Mouse (Mus musculus) heart, postnatal 0 days (tissue): ENCODE data around the gene Icam5. TPM values are rescaled to one million over a fixed set of nuclear protein-coding genes. Genes with fewer than 3 reads are reported as not detected.

Experiments
- ATAC-seq: fragments of 200-750 bp; cut with Nextera tagmentation; 2 replicates; pipeline ENCODE4 v1.8.0; 2017; ENCODE audit warnings: low read depth, moderate number of reproducible peaks, moderate library complexity; ENCODE audit not compliant: insufficient read depth
- DNase-seq: peaks from one replicate; pipeline ENCODE4 v3.0.0-alpha.2; 2016; ENCODE audit warnings: low spot score
- H3K27ac ChIP-seq: fragments of 300-500 bp; sonication (generic); 2 replicates; pipeline ENCODE4 v1.5.1; 2014; ENCODE audit warnings: low read depth, mild to moderate bottlenecking
- H3K27me3 ChIP-seq: fragments of 300-500 bp; sonication (generic); 2 replicates; pipeline ENCODE4 v1.6.1; 2014; ENCODE audit warnings: low read length, mixed read lengths; ENCODE audit not compliant: control insufficient read depth, insufficient read depth
- H3K36me3 ChIP-seq: fragments of 300-500 bp; sonication (generic); replicated peaks from 2 replicates; pipeline ENCODE4 v1.6.1; 2014; ENCODE audit warnings: low read length, mixed read lengths; ENCODE audit not compliant: control insufficient read depth, insufficient read depth
- H3K4me1 ChIP-seq: fragments of 300-500 bp; sonication (generic); 2 replicates; pipeline ENCODE4 v1.6.1; 2014; ENCODE audit warnings: antibody characterized with exemption; ENCODE audit not compliant: control insufficient read depth, insufficient read depth
- H3K4me2 ChIP-seq: fragments of 300-500 bp; sonication (generic); 2 replicates; pipeline ENCODE4 v1.6.1; 2014; ENCODE audit warnings: low read depth, mild to moderate bottlenecking, low read length, moderate library complexity
- H3K4me3 ChIP-seq: fragments of 300-500 bp; sonication (generic); 2 replicates; pipeline ENCODE4 v1.5.1; 2014; ENCODE audit warnings: low read depth, low read length
- H3K9ac ChIP-seq: fragments of 300-500 bp; sonication (generic); replicated peaks from 2 replicates; pipeline ENCODE4 v1.6.1; 2014; ENCODE audit warnings: low read depth, low read length, mixed read lengths
- H3K9me3 ChIP-seq: fragments of 300-500 bp; sonication (generic); replicated peaks from 2 replicates; pipeline ENCODE4 v1.6.1; 2016; ENCODE audit warnings: low read length; ENCODE audit not compliant: control insufficient read depth
- CTCF ChIP-seq: IDR thresholded peaks from 2 replicates; pipeline ENCODE4 v1.5.1; 2016; ENCODE audit warnings: antibody characterized with exemption, control low read depth, low read depth
- EP300 ChIP-seq: IDR thresholded peaks from 2 replicates; pipeline ENCODE4 v1.6.1; 2016; ENCODE audit warnings: antibody characterized with exemption, low read depth
- WGBS: fragments of 180-500 bp; shearing (Covaris S2); extraction: QIAGEN DNeasy Blood & Tissue Kit; methylation state at CpG from one replicate; pipeline ENCODE4 v1.1.7; 2014; 5-methylcytosine and 5-hydroxymethylcytosine counted together
- polyA plus RNA-seq: library from polyadenylated mRNA; unstranded; fragments of >200 nt; fragmentation: Nextera tagmentation; extraction: Ambion mirVana; gene quantifications from 2 replicates; pipeline ENCODE4 v1.2.1, GENCODE M21; 2015
- total RNA-seq: library from RNA; depleted of rRNA; stranded (reverse); fragments of >200 nt; gene quantifications from 2 replicates; pipeline ENCODE4 v1.2.3, GENCODE M21; 2014; ENCODE audit warnings: low replicate concordance

The Icam5 gene
- total and polyA plus RNA-seq, 2 experiments from 2014 or later = 0.04 TPM; not detected in 1

DNA sequence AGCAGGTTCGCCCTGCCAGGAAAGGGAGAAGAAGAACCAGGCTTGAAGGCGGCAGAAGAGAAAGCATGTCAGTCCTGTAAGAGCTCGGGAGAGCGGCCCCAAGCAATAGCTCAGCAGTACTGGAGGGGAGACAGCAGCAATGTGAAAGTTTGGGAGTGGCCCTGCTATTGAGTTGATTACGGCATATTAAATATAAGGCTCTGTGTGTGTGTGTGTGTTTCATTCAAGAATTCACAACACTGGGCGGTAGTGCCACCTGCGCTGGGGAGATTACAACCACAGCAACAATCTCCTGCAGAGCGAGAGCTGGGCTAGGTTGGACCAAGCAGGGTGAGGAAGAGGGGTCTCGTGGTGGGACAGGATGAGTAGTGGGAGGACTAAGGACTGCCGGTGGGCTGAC lies 19.7 kb downstream of the Icam5 start:
- WGBS = 58% methylated on average over 10 of the region's 10 CpGs
- Histone ChIP-seq H3K4me1 (no peaks in the 10 kb centered on the region), H3K27ac (no peak overlapping the region), H3K9ac (no peak overlapping the region), H3K4me2 (no peak overlapping the region), H3K9me3 (no peaks in the 10 kb centered on the region), H3K27me3 (no peaks in the 10 kb centered on the region), H3K4me3 (no peak overlapping the region), H3K36me3 (no peaks in the 10 kb centered on the region)
- DNase-seq (no peak), ATAC-seq (no peak)
- TF ChIP-seq CTCF (no peak), EP300 (no peak)

DNA sequence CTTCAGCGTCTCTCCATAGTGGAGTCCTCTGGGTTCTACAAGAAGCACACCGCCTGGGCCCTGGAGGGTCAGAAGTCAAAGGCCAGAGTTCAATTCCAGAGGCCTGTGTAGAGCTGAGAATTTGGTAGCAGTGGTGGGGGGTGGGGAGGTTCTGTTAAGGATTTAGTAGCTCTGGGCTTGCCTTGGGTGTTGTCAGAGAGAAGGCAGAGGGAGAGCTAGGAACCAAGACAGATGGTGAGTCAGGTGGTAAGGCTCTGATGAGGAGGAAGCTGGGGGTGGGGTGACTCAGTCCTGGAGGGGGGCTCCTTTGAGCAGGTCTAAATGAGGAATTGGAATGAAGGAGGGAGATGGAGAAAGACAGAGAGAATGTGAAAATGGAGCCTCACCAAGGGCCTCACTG lies 31.1 kb downstream of the Icam5 start:
- Histone ChIP-seq H3K4me2 (no peak overlapping the region), H3K9ac (no peak overlapping the region), H3K4me1 (no peaks in the 10 kb centered on the region), H3K36me3 (peaks cover 26% of the 10 kb centered on the region), H3K27me3 (no peaks in the 10 kb centered on the region), H3K9me3 (no peaks in the 10 kb centered on the region), H3K4me3 (no peak overlapping the region), H3K27ac (no peak overlapping the region)
- WGBS = 87% methylated on average over 2 of the region's 2 CpGs
- TF ChIP-seq EP300 = no peak
- no peak for TF ChIP-seq CTCF
- no peak for ATAC-seq
- DNase-seq = no peak

DNA sequence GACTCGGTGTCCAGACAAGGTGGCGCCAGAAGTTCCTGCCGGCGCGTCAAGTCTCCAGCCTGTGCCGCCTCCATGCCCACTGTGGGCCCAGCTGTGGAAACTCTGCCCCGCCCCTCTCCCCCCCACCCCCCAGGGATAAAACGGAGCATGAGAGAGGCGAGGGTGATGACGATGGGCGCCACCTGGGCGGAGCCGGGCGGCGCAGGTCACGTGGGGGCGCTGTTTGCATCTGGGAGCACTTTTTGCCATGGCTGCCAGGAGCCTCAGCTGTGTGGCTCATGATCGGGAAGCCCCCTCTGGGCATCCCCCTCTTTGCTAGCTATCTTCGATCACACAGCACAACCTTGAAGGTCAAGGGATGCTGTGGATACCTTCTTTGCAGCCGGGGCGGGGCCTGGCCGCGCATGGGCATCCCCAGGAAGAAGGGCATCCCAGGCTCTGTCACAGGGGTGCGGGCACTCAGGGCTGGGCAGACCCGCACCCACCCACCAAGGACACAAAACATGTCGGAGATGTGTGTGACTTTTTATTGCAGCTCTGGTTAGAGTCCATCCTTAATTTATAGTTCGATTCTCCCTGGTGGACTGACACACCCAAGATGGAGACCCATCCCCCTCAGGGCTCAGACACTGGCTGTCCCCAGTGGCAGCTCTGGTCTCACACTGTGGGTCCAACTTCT lies 35.3 kb downstream of the Icam5 start, which contains the start of gene Zglp1:
Gene Zglp1 (minus strand): TSS at position 88 of the 679 bp plus-strand sequence.
- WGBS = 79% methylated on average over 27 of the region's 27 CpGs
- Histone ChIP-seq H3K27me3 (no peaks in the 10 kb centered on the region), H3K9ac (no peak within 1 kb of the TSS), H3K4me3 (no peak within 1 kb of the TSS), H3K27ac (no peak within 1 kb of the TSS), H3K4me2 (no peak within 1 kb of the TSS), H3K4me1 (no peaks in the 10 kb centered on the region), H3K9me3 (no peaks in the 10 kb centered on the region), H3K36me3 (peaks cover 31% of the 10 kb centered on the region)
- 0 out of 2 replicates have a peak, but pooled peaks have one; percentile 20 for ATAC-seq
- TF ChIP-seq CTCF (no peak), EP300 (no peak)
- no peak for DNase-seq

DNA sequence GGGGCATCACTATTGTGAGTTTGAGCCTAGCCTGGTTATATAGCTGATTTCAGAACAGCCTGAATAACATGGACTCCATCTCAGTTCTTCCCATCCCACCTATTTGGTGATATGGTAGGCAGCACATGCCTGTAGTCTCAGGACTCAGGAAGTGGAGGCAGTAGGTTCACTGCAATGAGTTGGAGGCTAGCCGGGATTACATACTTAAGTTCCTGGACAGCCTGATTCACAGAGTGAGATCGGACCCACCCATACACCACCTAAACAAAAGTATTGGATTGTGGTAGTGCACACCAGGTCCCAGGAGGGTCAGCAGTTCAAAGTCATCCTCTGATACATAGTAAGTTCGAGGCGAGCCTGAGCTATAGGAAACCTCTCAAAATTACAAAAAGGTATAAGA lies 40.8 kb downstream of the Icam5 start:
- Histone ChIP-seq H3K9me3 (no peaks in the 10 kb centered on the region), H3K27ac (no peak overlapping the region), H3K27me3 (no peaks in the 10 kb centered on the region), H3K4me2 (peak overlapping the region; percentile 98), H3K4me1 (peaks cover 9% of the 10 kb centered on the region; the same call in 1 of the 2 replicates), H3K9ac (peak overlapping the region; percentile 81), H3K36me3 (peaks cover 37% of the 10 kb centered on the region), H3K4me3 (peak overlapping the region; percentile 91)
- DNase-seq (no peak), ATAC-seq (no peak; the same call in 1 of the 2 replicates)
- WGBS = 6% methylated on average over 4 of the region's 4 CpGs
- TF ChIP-seq CTCF = no peak
- TF ChIP-seq EP300 = no peak

DNA sequence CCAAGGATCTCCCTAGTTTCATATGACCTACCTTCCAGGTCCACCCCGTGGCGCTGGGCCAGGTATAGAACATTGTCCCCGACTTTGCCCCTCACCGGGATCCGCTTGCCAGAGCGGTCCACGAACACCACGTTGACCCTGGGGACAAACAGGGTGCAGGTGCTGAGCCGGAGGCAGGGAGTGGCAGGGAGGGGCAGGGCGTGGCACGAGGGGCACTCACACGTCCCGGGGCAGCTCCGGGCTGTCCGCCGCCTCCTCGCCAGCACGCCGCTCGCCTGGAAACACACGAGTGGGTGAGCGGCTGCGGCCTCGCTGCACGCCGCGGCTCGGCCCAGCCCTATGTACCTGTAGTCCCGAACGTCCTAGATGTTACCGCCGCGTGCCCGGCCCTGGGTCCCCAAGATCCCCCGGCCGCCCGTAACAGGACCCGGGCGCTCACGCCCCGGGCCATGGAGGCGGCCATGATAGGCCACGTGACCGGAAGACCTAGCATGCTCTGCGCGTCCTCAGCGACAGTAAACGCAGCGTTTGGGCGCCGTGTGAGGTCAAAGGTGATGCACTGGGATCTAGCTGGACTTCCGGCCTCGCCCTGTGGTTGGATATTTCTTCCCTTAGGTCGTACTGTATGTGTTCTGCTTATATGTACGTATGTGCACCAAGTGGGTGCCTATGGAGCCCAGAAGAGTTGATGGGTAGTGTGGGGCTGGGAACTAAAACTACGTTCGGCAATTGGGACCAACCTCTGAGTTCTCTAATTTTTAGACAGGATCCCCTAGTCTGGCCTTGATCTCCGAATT lies 41.4 kb downstream of the Icam5 start, which contains the start of the genes Gm49373 and Fdx1l:
Gene Gm49373 (minus strand): TSS at position 53 of the 797 bp plus-strand sequence.
Gene Fdx1l (minus strand): TSS at position 571 of the 797 bp plus-strand sequence.
- peak; percentile 86 for DNase-seq
- peak within 1 kb of the TSS; percentile 81 for H3K9ac ChIP-seq
- peak; percentile 95 for ATAC-seq
- 2% methylated on average over 58 of the region's 58 CpGs for WGBS
- peak within 1 kb of the TSS; percentile 91 for H3K4me3 ChIP-seq
- H3K4me1 ChIP-seq = peaks cover 9% of the 10 kb centered on the region; the same call in 1 of the 2 replicates
- H3K36me3 ChIP-seq = peaks cover 39% of the 10 kb centered on the region
- H3K27me3 ChIP-seq = no peaks in the 10 kb centered on the region
- H3K4me2 ChIP-seq = peak within 1 kb of the TSS; percentile 98
- H3K27ac ChIP-seq = peak within 1 kb of the TSS; percentile 67
- TF ChIP-seq EP300 (peak; percentile 72; the same call in 1 of the 2 replicates), CTCF (no peak)
- no peaks in the 10 kb centered on the region for H3K9me3 ChIP-seq
